Mouse (Mus musculus): ENCODE data around the gene Ttc17. TPM values are rescaled to one million over a fixed set of nuclear protein-coding genes. Genes with fewer than 3 reads are reported as not detected.

The Ttc17 gene
- polyA plus RNA-seq, 1 experiment from 2014 or later = 29.6 TPM

- peak overlapping the region; percentile 98 for H3K4me3 ChIP-seq (ENCODE audit: low read depth, low read length)
- H3K4me1 ChIP-seq (ENCODE audit: control insufficient read depth, insufficient read depth, low read length) = peaks cover 21% of the 10 kb centered on the region
- no peaks in the 10 kb centered on the region for H3K27me3 ChIP-seq (ENCODE audit: control insufficient read depth, insufficient read depth, low read length)
- H3K9ac ChIP-seq (replicated peaks; ENCODE audit: low read depth, low read length) = peak overlapping the region; percentile 74
- H3K9me3 ChIP-seq (ENCODE audit: control insufficient read depth, low read length) = no peaks in the 10 kb centered on the region
- peak overlapping the region; percentile 84 for H3K4me2 ChIP-seq (ENCODE audit: low read depth, low read length)
- no peak; the same call in 1 of the 2 replicates for ATAC-seq (ENCODE audit: low read depth)
- peak overlapping the region; percentile 88 for H3K27ac ChIP-seq (ENCODE audit: low read depth, low read length)
- 9% methylated on average over 21 of the region's 21 CpGs for WGBS
- H3K36me3 ChIP-seq (ENCODE audit: control insufficient read depth, insufficient read depth, low read length) = no peaks in the 10 kb centered on the region; the same call in 1 of the 2 replicates
Observed at GRCm38 (mm10) chr2:94405397-94406082, 949 bp downstream of the Ttc17 start.

GRCm38 (mm10) chr2:94404512-94405240, 1.8 kb downstream of the Ttc17 start:
- 69% methylated on average over 10 of the region's 10 CpGs for WGBS
- peak overlapping the region; percentile 98; the same call in 1 of the 2 replicates for H3K4me3 ChIP-seq (ENCODE audit: low read depth, low read length)
- H3K4me2 ChIP-seq (ENCODE audit: low read depth, low read length) = peak overlapping the region; percentile 84
- no peaks in the 10 kb centered on the region for H3K27me3 ChIP-seq (ENCODE audit: control insufficient read depth, insufficient read depth, low read length)
- no peaks in the 10 kb centered on the region for H3K9me3 ChIP-seq (ENCODE audit: control insufficient read depth, low read length)
- H3K4me1 ChIP-seq (ENCODE audit: control insufficient read depth, insufficient read depth, low read length) = peaks cover 21% of the 10 kb centered on the region
- no peak for ATAC-seq (ENCODE audit: low read depth)
- H3K27ac ChIP-seq (ENCODE audit: low read depth, low read length) = no peak overlapping the region
- no peak overlapping the region for H3K9ac ChIP-seq (replicated peaks; ENCODE audit: low read depth, low read length)
- no peaks in the 10 kb centered on the region for H3K36me3 ChIP-seq (ENCODE audit: control insufficient read depth, insufficient read depth, low read length)

GRCm38 (mm10) chr2:94402561-94402960, 3.9 kb downstream of the Ttc17 start:
- no peak overlapping the region for H3K4me2 ChIP-seq (ENCODE audit: low read depth, low read length)
- H3K27ac ChIP-seq (ENCODE audit: low read depth, low read length) = no peak overlapping the region
- no peaks in the 10 kb centered on the region for H3K9me3 ChIP-seq (ENCODE audit: control insufficient read depth, low read length)
- peaks cover 22% of the 10 kb centered on the region for H3K4me1 ChIP-seq (ENCODE audit: control insufficient read depth, insufficient read depth, low read length)
- WGBS = 91% methylated on average over 1 of the region's 1 CpGs
- no peaks in the 10 kb centered on the region for H3K36me3 ChIP-seq (ENCODE audit: control insufficient read depth, insufficient read depth, low read length)
- no peak overlapping the region for H3K9ac ChIP-seq (replicated peaks; ENCODE audit: low read depth, low read length)
- ATAC-seq (ENCODE audit: low read depth) = no peak
- H3K4me3 ChIP-seq (ENCODE audit: low read depth, low read length) = no peak overlapping the region
- no peaks in the 10 kb centered on the region for H3K27me3 ChIP-seq (ENCODE audit: control insufficient read depth, insufficient read depth, low read length)

GRCm38 (mm10) chr2:94402096-94402495, 4.4 kb downstream of the Ttc17 start:
- 89% methylated on average over 7 of the region's 7 CpGs for WGBS
- Histone ChIP-seq H3K27ac (ENCODE audit: low read depth, low read length) (no peak overlapping the region), H3K9me3 (ENCODE audit: control insufficient read depth, low read length) (no peaks in the 10 kb centered on the region), H3K4me1 (ENCODE audit: control insufficient read depth, insufficient read depth, low read length) (peaks cover 17% of the 10 kb centered on the region), H3K27me3 (ENCODE audit: control insufficient read depth, insufficient read depth, low read length) (no peaks in the 10 kb centered on the region), H3K4me3 (ENCODE audit: low read depth, low read length) (no peak overlapping the region), H3K4me2 (ENCODE audit: low read depth, low read length) (no peak overlapping the region), H3K9ac (replicated peaks; ENCODE audit: low read depth, low read length) (no peak overlapping the region), H3K36me3 (ENCODE audit: control insufficient read depth, insufficient read depth, low read length) (no peaks in the 10 kb centered on the region)
- ATAC-seq (ENCODE audit: low read depth) = no peak

GRCm38 (mm10) chr2:94401006-94401405, 5.5 kb downstream of the Ttc17 start:
- H3K4me2 ChIP-seq (ENCODE audit: low read depth, low read length) = no peak overlapping the region
- H3K27me3 ChIP-seq (ENCODE audit: control insufficient read depth, insufficient read depth, low read length) = no peaks in the 10 kb centered on the region
- H3K36me3 ChIP-seq (ENCODE audit: control insufficient read depth, insufficient read depth, low read length) = no peaks in the 10 kb centered on the region
- WGBS = 89% methylated on average over 3 of the region's 3 CpGs
- H3K4me3 ChIP-seq (ENCODE audit: low read depth, low read length) = no peak overlapping the region
- H3K9me3 ChIP-seq (ENCODE audit: control insufficient read depth, low read length) = no peaks in the 10 kb centered on the region
- H3K9ac ChIP-seq (replicated peaks; ENCODE audit: low read depth, low read length) = no peak overlapping the region
- no peak overlapping the region for H3K27ac ChIP-seq (ENCODE audit: low read depth, low read length)
- peaks cover 16% of the 10 kb centered on the region; the same call in 1 of the 2 replicates for H3K4me1 ChIP-seq (ENCODE audit: control insufficient read depth, insufficient read depth, low read length)
- ATAC-seq (ENCODE audit: low read depth) = no peak

GRCm38 (mm10) chr2:94398138-94398970, 8.1 kb downstream of the Ttc17 start:
- Histone ChIP-seq H3K4me3 (ENCODE audit: low read depth, low read length) (no peak overlapping the region), H3K9me3 (ENCODE audit: control insufficient read depth, low read length) (no peaks in the 10 kb centered on the region), H3K36me3 (ENCODE audit: control insufficient read depth, insufficient read depth, low read length) (no peaks in the 10 kb centered on the region), H3K4me2 (ENCODE audit: low read depth, low read length) (no peak overlapping the region), H3K27me3 (ENCODE audit: control insufficient read depth, insufficient read depth, low read length) (no peaks in the 10 kb centered on the region), H3K9ac (replicated peaks; ENCODE audit: low read depth, low read length) (no peak overlapping the region), H3K4me1 (ENCODE audit: control insufficient read depth, insufficient read depth, low read length) (0 out of 2 replicates have a peak, but pooled peaks cover 7% of the 10 kb centered on the region), H3K27ac (ENCODE audit: low read depth, low read length) (peak overlapping the region; percentile 52)
- 56% methylated on average over 8 of the region's 8 CpGs for WGBS
- peak; percentile 75; the same call in 1 of the 2 replicates for ATAC-seq (ENCODE audit: low read depth)

- Histone ChIP-seq H3K9ac (replicated peaks; ENCODE audit: low read depth, low read length) (no peak overlapping the region), H3K4me2 (ENCODE audit: low read depth, low read length) (no peak overlapping the region), H3K4me3 (ENCODE audit: low read depth, low read length) (no peak overlapping the region), H3K9me3 (ENCODE audit: control insufficient read depth, low read length) (no peaks in the 10 kb centered on the region), H3K36me3 (ENCODE audit: control insufficient read depth, insufficient read depth, low read length) (no peaks in the 10 kb centered on the region), H3K27me3 (ENCODE audit: control insufficient read depth, insufficient read depth, low read length) (no peaks in the 10 kb centered on the region), H3K4me1 (ENCODE audit: control insufficient read depth, insufficient read depth, low read length) (0 out of 2 replicates have a peak, but pooled peaks cover 7% of the 10 kb centered on the region), H3K27ac (ENCODE audit: low read depth, low read length) (no peak overlapping the region)
- whole genome bisulfite sequencing = 84% methylated on average over 5 of the region's 5 CpGs
- no peak for ATAC-seq (ENCODE audit: low read depth)
Observed at GRCm38 (mm10) chr2:94397453-94397852, 9.0 kb downstream of the Ttc17 start.

- no peak overlapping the region for H3K9ac ChIP-seq (replicated peaks; ENCODE audit: low read depth, low read length)
- no peak for ATAC-seq (ENCODE audit: low read depth)
Observed at GRCm38 (mm10) chr2:94396325-94396724, 10.2 kb downstream of the Ttc17 start.

More at GRCm38 (mm10) chr2:94396325-94396724, 10.2 kb downstream of the Ttc17 start:
- 0 out of 2 replicates have a peak, but pooled peaks cover 7% of the 10 kb centered on the region for H3K4me1 ChIP-seq (ENCODE audit: control insufficient read depth, insufficient read depth, low read length)
- no peak overlapping the region for H3K4me3 ChIP-seq (ENCODE audit: low read depth, low read length)
- no peak overlapping the region for H3K4me2 ChIP-seq (ENCODE audit: low read depth, low read length)
- no peaks in the 10 kb centered on the region for H3K9me3 ChIP-seq (ENCODE audit: control insufficient read depth, low read length)
- WGBS = 89% methylated on average over 5 of the region's 5 CpGs
- no peak overlapping the region for H3K27ac ChIP-seq (ENCODE audit: low read depth, low read length)
- no peaks in the 10 kb centered on the region for H3K36me3 ChIP-seq (ENCODE audit: control insufficient read depth, insufficient read depth, low read length)
- no peaks in the 10 kb centered on the region for H3K27me3 ChIP-seq (ENCODE audit: control insufficient read depth, insufficient read depth, low read length)

All from neural tube, embryonic 14.5 days (tissue).